Mouse (Mus musculus): ENCODE results near the gene Enpp4. TPM values are rescaled to one million over a fixed set of nuclear protein-coding genes. Genes with fewer than 3 reads are reported as not detected.

Gene Enpp4
- total RNA-seq (2012; rRNA removed) = 6.7 and 7.8 TPM in 2 replicates

- H3K9me3 ChIP-seq (ENCODE audit: control insufficient read depth, insufficient read depth, low read depth, low read length) = no peaks in the 10 kb centered on the region
- TF ChIP-seq ZC3H11A (IDR thresholded peaks at IDR 0.05; ENCODE audit: borderline replicate concordance, low read depth, low read length) (no peak), HCFC1 (IDR thresholded peaks at IDR 0.05; ENCODE audit: borderline replicate concordance, insufficient read depth, low read length) (peak; percentile 34; the same call in 1 of the 2 replicates)
- H3K9ac ChIP-seq (ENCODE audit: insufficient read depth, low read depth, low read length, poor library complexity, severe bottlenecking) = peak within 1 kb of the TSS; percentile 80
- H3K27ac ChIP-seq (ENCODE audit: insufficient read depth, low read depth, low read length, poor library complexity, severe bottlenecking) = no peak within 1 kb of the TSS
- in situ Hi-C loops (cut with MboI; ENCODE audit: low sequenced_read_pairs in 2 of 2, unreplicated experiment in 2 of 2) = no loop called here
- H3K4me3 ChIP-seq (ENCODE audit: insufficient read depth in 1 of 2, low read depth in 1 of 2, low read length in 2 of 2, poor library complexity in 1 of 2, severe bottlenecking in 1 of 2) = peak within 1 kb of the TSS; percentile 87 to 90
- DNase-seq (ENCODE audit: low read depth, low spot score) = peak; percentile 69
- H3K4me1 ChIP-seq (ENCODE audit: control insufficient read depth in 2 of 2, insufficient read depth in 2 of 2, low read length in 2 of 2, poor library complexity in 1 of 2) = no peaks in the 10 kb centered on the region
- no peaks in the 10 kb centered on the region for H3K36me3 ChIP-seq (ENCODE audit: control insufficient read depth, insufficient read depth, low read length, poor library complexity, severe bottlenecking)
Observed at GRCm38 (mm10) chr17:44105287-44106138, at the start of gene Enpp4. TSS of gene Enpp4 (minus strand) at chr17:44105809.

DNA sequence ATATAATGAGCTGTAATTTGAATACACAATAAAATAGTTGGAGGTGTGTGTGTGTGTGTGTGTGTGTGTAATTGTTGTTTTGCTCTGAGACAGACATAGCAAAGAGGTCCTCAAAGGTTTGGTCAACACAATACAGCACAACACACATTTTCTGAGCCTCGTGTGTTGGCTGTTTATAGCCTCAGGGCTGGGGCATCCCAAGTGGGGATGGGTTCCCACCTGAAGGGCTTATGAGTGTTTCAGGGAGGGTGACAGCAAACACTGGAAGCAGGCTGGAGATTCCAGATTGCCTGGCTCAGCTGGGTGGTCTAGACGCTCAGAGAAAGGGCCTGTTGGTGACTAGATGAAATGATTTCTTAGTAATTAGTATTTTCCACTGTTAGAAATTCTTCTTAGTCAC is 49.6 kb upstream of the Enpp4 start:
- Histone ChIP-seq H3K9ac (ENCODE audit: insufficient read depth, low read depth, low read length, poor library complexity, severe bottlenecking) (no peak overlapping the region), H3K4me1 (ENCODE audit: control insufficient read depth in 2 of 2, insufficient read depth in 2 of 2, low read length in 2 of 2, poor library complexity in 1 of 2) (no peaks in the 10 kb centered on the region), H3K36me3 (ENCODE audit: control insufficient read depth, insufficient read depth, low read length, poor library complexity, severe bottlenecking) (no peaks in the 10 kb centered on the region), H3K9me3 (ENCODE audit: control insufficient read depth, insufficient read depth, low read depth, low read length) (no peaks in the 10 kb centered on the region), H3K4me3 (ENCODE audit: insufficient read depth in 1 of 2, low read depth in 1 of 2, low read length in 2 of 2, poor library complexity in 1 of 2, severe bottlenecking in 1 of 2) (no peak overlapping the region), H3K27ac (ENCODE audit: insufficient read depth, low read depth, low read length, poor library complexity, severe bottlenecking) (no peak overlapping the region)
- TF ChIP-seq ZC3H11A (IDR thresholded peaks at IDR 0.05; ENCODE audit: borderline replicate concordance, low read depth, low read length) (no peak), CHD2 (IDR thresholded peaks at IDR 0.05; ENCODE audit: low read depth, low read length) (no peak), MAFK (IDR thresholded peaks at IDR 0.05; ENCODE audit: insufficient read depth, low read depth, low read length) (no peak), HCFC1 (IDR thresholded peaks at IDR 0.05; ENCODE audit: borderline replicate concordance, insufficient read depth, low read length) (no peak), ZNF384 (IDR thresholded peaks at IDR 0.05; ENCODE audit: low read depth, low read length) (no peak)
- in situ Hi-C loops (cut with MboI; ENCODE audit: low sequenced_read_pairs in 2 of 2, unreplicated experiment in 2 of 2) = loop anchor here in 1 of 2 experiments (10.0 kb wide), 1 partner anchor 100 kb away; no protein-coding TSS in a partner anchor
- DNase-seq (ENCODE audit: low read depth, low spot score) = no peak

GRCm38 (mm10) chr17:44153871-44154270 is 48.3 kb upstream of the Enpp4 start:
- Histone ChIP-seq H3K4me3 (ENCODE audit: insufficient read depth in 1 of 2, low read depth in 1 of 2, low read length in 2 of 2, poor library complexity in 1 of 2, severe bottlenecking in 1 of 2) (no peak overlapping the region), H3K27ac (ENCODE audit: insufficient read depth, low read depth, low read length, poor library complexity, severe bottlenecking) (no peak overlapping the region), H3K9me3 (ENCODE audit: control insufficient read depth, insufficient read depth, low read depth, low read length) (no peaks in the 10 kb centered on the region), H3K36me3 (ENCODE audit: control insufficient read depth, insufficient read depth, low read length, poor library complexity, severe bottlenecking) (no peaks in the 10 kb centered on the region), H3K4me1 (ENCODE audit: control insufficient read depth in 2 of 2, insufficient read depth in 2 of 2, low read length in 2 of 2, poor library complexity in 1 of 2) (no peaks in the 10 kb centered on the region), H3K9ac (ENCODE audit: insufficient read depth, low read depth, low read length, poor library complexity, severe bottlenecking) (no peak overlapping the region)
- in situ Hi-C loops (cut with MboI; ENCODE audit: low sequenced_read_pairs in 2 of 2, unreplicated experiment in 2 of 2) = loop anchor here in 1 of 2 experiments (10.0 kb wide), 1 partner anchor 101 kb away; no protein-coding TSS in a partner anchor
- no peak for TF ChIP-seq MAFK (IDR thresholded peaks at IDR 0.05; ENCODE audit: insufficient read depth, low read depth, low read length)
- no peak for TF ChIP-seq ZC3H11A (IDR thresholded peaks at IDR 0.05; ENCODE audit: borderline replicate concordance, low read depth, low read length)
- no peak for TF ChIP-seq ZNF384 (IDR thresholded peaks at IDR 0.05; ENCODE audit: low read depth, low read length)
- TF ChIP-seq HCFC1 (IDR thresholded peaks at IDR 0.05; ENCODE audit: borderline replicate concordance, insufficient read depth, low read length) = no peak
- TF ChIP-seq CHD2 (IDR thresholded peaks at IDR 0.05; ENCODE audit: low read depth, low read length) = no peak
- no peak for DNase-seq (ENCODE audit: low read depth, low spot score)

GRCm38 (mm10) chr17:44151889-44152288 is 46.3 kb upstream of the Enpp4 start:
- Histone ChIP-seq H3K9me3 (ENCODE audit: control insufficient read depth, insufficient read depth, low read depth, low read length) (no peaks in the 10 kb centered on the region), H3K4me3 (ENCODE audit: insufficient read depth in 1 of 2, low read depth in 1 of 2, low read length in 2 of 2, poor library complexity in 1 of 2, severe bottlenecking in 1 of 2) (no peak overlapping the region), H3K4me1 (ENCODE audit: control insufficient read depth in 2 of 2, insufficient read depth in 2 of 2, low read length in 2 of 2, poor library complexity in 1 of 2) (no peaks in the 10 kb centered on the region), H3K36me3 (ENCODE audit: control insufficient read depth, insufficient read depth, low read length, poor library complexity, severe bottlenecking) (no peaks in the 10 kb centered on the region), H3K9ac (ENCODE audit: insufficient read depth, low read depth, low read length, poor library complexity, severe bottlenecking) (no peak overlapping the region), H3K27ac (ENCODE audit: insufficient read depth, low read depth, low read length, poor library complexity, severe bottlenecking) (no peak overlapping the region)
- TF ChIP-seq ZC3H11A (IDR thresholded peaks at IDR 0.05; ENCODE audit: borderline replicate concordance, low read depth, low read length) = no peak
- TF ChIP-seq HCFC1 (IDR thresholded peaks at IDR 0.05; ENCODE audit: borderline replicate concordance, insufficient read depth, low read length) = no peak
- no peak for TF ChIP-seq MAFK (IDR thresholded peaks at IDR 0.05; ENCODE audit: insufficient read depth, low read depth, low read length)
- no peak for DNase-seq (ENCODE audit: low read depth, low spot score)
- in situ Hi-C loops (cut with MboI; ENCODE audit: low sequenced_read_pairs in 2 of 2, unreplicated experiment in 2 of 2) = loop anchor here in 1 of 2 experiments (10.0 kb wide), 1 partner anchor 103 kb away; no protein-coding TSS in a partner anchor
